Mouse (Mus musculus): Measurements from ENCODE around the gene H2-Eb2. TPM values are rescaled to one million over a fixed set of nuclear protein-coding genes. Genes with fewer than 3 reads are reported as not detected.

Gene H2-Eb2
- polyA plus RNA-seq (2015; fragmentation: Nextera tagmentation; extraction: Ambion mirVana), result 0.13 and 0.26 TPM in 2 replicates

GRCm38 (mm10) chr17:34325436-34325835, at the start of gene H2-Eb2:
TSS of gene H2-Eb2 (plus strand) at chr17:34325665.

GRCm38 (mm10) chr17:34287648-34288047, 37.8 kb upstream of the H2-Eb2 start, which contains the start of gene H2-Aa:
TSS of gene H2-Aa (minus strand) at chr17:34287823.

GRCm38 (mm10) chr17:34305380-34306030, 20.0 kb upstream of the H2-Eb2 start, which contains the start of gene H2-Eb1:
TSS of gene H2-Eb1 (plus strand) at chr17:34305867.

GRCm38 (mm10) chr17:34354539-34354938, 29.1 kb downstream of the H2-Eb2 start, which contains the start of gene Btnl2:
TSS of gene Btnl2 (plus strand) at chr17:34354822.

GRCm38 (mm10) chr17:34376847-34377246, 51.4 kb downstream of the H2-Eb2 start, which contains the start of gene Btnl1:
TSS of gene Btnl1 (plus strand) at chr17:34377132.

Other genes with a start within 250 kb of the H2-Eb2 start
- 0.25 and 0.64 TPM in 2 replicates for gene H2-Oa, start 233.3 kb upstream of the H2-Eb2 start, polyA plus RNA-seq (2015; fragmentation: Nextera tagmentation; extraction: Ambion mirVana)
- gene H2-DMa, start 206.1 kb upstream of the H2-Eb2 start, polyA plus RNA-seq (2015; fragmentation: Nextera tagmentation; extraction: Ambion mirVana), result 26.1 and 27.0 TPM in 2 replicates
- gene Brd2, start 203.0 kb upstream of the H2-Eb2 start, polyA plus RNA-seq (2015; fragmentation: Nextera tagmentation; extraction: Ambion mirVana), result 107 and 118 TPM in 2 replicates
- gene H2-DMb2, start 182.4 kb upstream of the H2-Eb2 start, polyA plus RNA-seq (2015; fragmentation: Nextera tagmentation; extraction: Ambion mirVana), result 0.66 and 0.96 TPM in 2 replicates
- gene H2-DMb1, start 172.6 kb upstream of the H2-Eb2 start, polyA plus RNA-seq (2015; fragmentation: Nextera tagmentation; extraction: Ambion mirVana), result 0.80 and 1.1 TPM in 2 replicates
- gene Tap1, start 138.1 kb upstream of the H2-Eb2 start, polyA plus RNA-seq (2015; fragmentation: Nextera tagmentation; extraction: Ambion mirVana), result 8.0 and 8.7 TPM in 2 replicates
- 3.5 and 3.7 TPM in 2 replicates for gene Psmb9, start 137.9 kb upstream of the H2-Eb2 start, polyA plus RNA-seq (2015; fragmentation: Nextera tagmentation; extraction: Ambion mirVana)
- 7.4 and 9.0 TPM in 2 replicates for gene Psmb8, start 127.9 kb upstream of the H2-Eb2 start, polyA plus RNA-seq (2015; fragmentation: Nextera tagmentation; extraction: Ambion mirVana)
- gene Tap2, start 122.1 kb upstream of the H2-Eb2 start, polyA plus RNA-seq (2015; fragmentation: Nextera tagmentation; extraction: Ambion mirVana), result 3.5 and 4.9 TPM in 2 replicates
- 0.14 and 0.19 TPM in 2 replicates for gene H2-Ob, start 86.8 kb upstream of the H2-Eb2 start, polyA plus RNA-seq (2015; fragmentation: Nextera tagmentation; extraction: Ambion mirVana)
- 2.7 and 3.5 TPM in 2 replicates for gene H2-Ab1, start 68.0 kb upstream of the H2-Eb2 start, polyA plus RNA-seq (2015; fragmentation: Nextera tagmentation; extraction: Ambion mirVana)
- gene H2-Aa, start 37.8 kb upstream of the H2-Eb2 start, polyA plus RNA-seq (2015; fragmentation: Nextera tagmentation; extraction: Ambion mirVana), result 0.41 and 0.74 TPM in 2 replicates
- 3.2 and 4.3 TPM in 2 replicates for gene H2-Eb1, start 19.8 kb upstream of the H2-Eb2 start, polyA plus RNA-seq (2015; fragmentation: Nextera tagmentation; extraction: Ambion mirVana)
- gene Btnl2, start 29.2 kb downstream of the H2-Eb2 start, polyA plus RNA-seq (2015; fragmentation: Nextera tagmentation; extraction: Ambion mirVana), result not detected in 2 replicates
- not detected in 2 replicates for gene Btnl1, start 51.5 kb downstream of the H2-Eb2 start, polyA plus RNA-seq (2015; fragmentation: Nextera tagmentation; extraction: Ambion mirVana)
- 5.3 and 6.1 TPM in 2 replicates for gene BC051142, start 73.2 kb downstream of the H2-Eb2 start, polyA plus RNA-seq (2015; fragmentation: Nextera tagmentation; extraction: Ambion mirVana)
- gene Btnl4, start 151.7 kb downstream of the H2-Eb2 start, polyA plus RNA-seq (2015; fragmentation: Nextera tagmentation; extraction: Ambion mirVana), result not detected in 2 replicates
- not detected in 2 replicates for gene Btnl6, start 191.7 kb downstream of the H2-Eb2 start, polyA plus RNA-seq (2015; fragmentation: Nextera tagmentation; extraction: Ambion mirVana)
- gene Notch4, start 238.6 kb downstream of the H2-Eb2 start, polyA plus RNA-seq (2015; fragmentation: Nextera tagmentation; extraction: Ambion mirVana), result 4.4 and 6.3 TPM in 2 replicates

Data from neural tube, postnatal 0 days (tissue).